Mouse (Mus musculus): ENCODE measurements around the gene Lman2. TPM values are rescaled to one million over a fixed set of nuclear protein-coding genes. Genes with fewer than 3 reads are reported as not detected.

Lman2 gene
- polyA plus RNA-seq, 1 experiment, result 88.0 TPM

GRCm38 (mm10) chr13:55338131-55339054, 24.2 kb downstream of the Lman2 start:
- H3K4me3 ChIP-seq (ENCODE audit: insufficient read depth, low read depth, low read length), result no peak overlapping the region

GRCm38 (mm10) chr13:55337341-55337975, 25.1 kb downstream of the Lman2 start:
- no peak overlapping the region for H3K4me3 ChIP-seq (ENCODE audit: insufficient read depth, low read depth, low read length)
- no peaks in the 10 kb centered on the region for H3K4me1 ChIP-seq (ENCODE audit: control insufficient read depth, insufficient read depth, insufficient read length, low read length)
- no peak overlapping the region for H3K27ac ChIP-seq (replicated peaks; ENCODE audit: low read depth, low read length)

More at GRCm38 (mm10) chr13:55338131-55339054, 24.2 kb downstream of the Lman2 start:
- Histone ChIP-seq H3K27ac (replicated peaks; ENCODE audit: low read depth, low read length) (no peak overlapping the region), H3K4me1 (ENCODE audit: control insufficient read depth, insufficient read depth, insufficient read length, low read length) (no peaks in the 10 kb centered on the region)

- no peak overlapping the region for H3K27ac ChIP-seq (replicated peaks; ENCODE audit: low read depth, low read length)
- H3K4me1 ChIP-seq (ENCODE audit: control insufficient read depth, insufficient read depth, insufficient read length, low read length), result no peaks in the 10 kb centered on the region
- H3K4me3 ChIP-seq (ENCODE audit: insufficient read depth, low read depth, low read length), result no peak overlapping the region
These were observed 26.9 kb downstream of the Lman2 start for GRCm38 (mm10) chr13:55335701-55336100.

GRCm38 (mm10) chr13:55332331-55332730, 30.3 kb downstream of the Lman2 start:
- no peak overlapping the region for H3K27ac ChIP-seq (replicated peaks; ENCODE audit: low read depth, low read length)
- H3K4me3 ChIP-seq (ENCODE audit: insufficient read depth, low read depth, low read length), result no peak overlapping the region
- no peaks in the 10 kb centered on the region for H3K4me1 ChIP-seq (ENCODE audit: control insufficient read depth, insufficient read depth, insufficient read length, low read length)

GRCm38 (mm10) chr13:55330567-55331400, 31.8 kb downstream of the Lman2 start:
- Histone ChIP-seq H3K27ac (replicated peaks; ENCODE audit: low read depth, low read length) (no peak overlapping the region), H3K4me3 (ENCODE audit: insufficient read depth, low read depth, low read length) (peak overlapping the region; percentile 77), H3K4me1 (ENCODE audit: control insufficient read depth, insufficient read depth, insufficient read length, low read length) (no peaks in the 10 kb centered on the region)

- Histone ChIP-seq H3K4me1 (ENCODE audit: control insufficient read depth, insufficient read depth, insufficient read length, low read length) (no peaks in the 10 kb centered on the region), H3K4me3 (ENCODE audit: insufficient read depth, low read depth, low read length) (peak within 1 kb of the TSS; percentile 77), H3K27ac (replicated peaks; ENCODE audit: low read depth, low read length) (no peak within 1 kb of the TSS)
These were observed 32.7 kb downstream of the Lman2 start, which contains the start of gene Mxd3 for GRCm38 (mm10) chr13:55329683-55330566. Mxd3 (minus strand) TSS chr13:55329823.

- no peak overlapping the region for H3K27ac ChIP-seq (replicated peaks; ENCODE audit: low read depth, low read length)
- H3K4me3 ChIP-seq (ENCODE audit: insufficient read depth, low read depth, low read length), result peak overlapping the region; percentile 52
- H3K4me1 ChIP-seq (ENCODE audit: control insufficient read depth, insufficient read depth, insufficient read length, low read length), result no peaks in the 10 kb centered on the region
These were observed 33.4 kb downstream of the Lman2 start for GRCm38 (mm10) chr13:55329109-55329682.

- Histone ChIP-seq H3K4me1 (ENCODE audit: control insufficient read depth, insufficient read depth, insufficient read length, low read length) (no peaks in the 10 kb centered on the region), H3K27ac (replicated peaks; ENCODE audit: low read depth, low read length) (no peak overlapping the region), H3K4me3 (ENCODE audit: insufficient read depth, low read depth, low read length) (peak overlapping the region; percentile 20; the same call in 1 of the 2 replicates)
These were observed 33.9 kb downstream of the Lman2 start for GRCm38 (mm10) chr13:55328641-55329040.

- Histone ChIP-seq H3K4me3 (ENCODE audit: insufficient read depth, low read depth, low read length) (no peak overlapping the region), H3K4me1 (ENCODE audit: control insufficient read depth, insufficient read depth, insufficient read length, low read length) (no peaks in the 10 kb centered on the region), H3K27ac (replicated peaks; ENCODE audit: low read depth, low read length) (no peak overlapping the region)
These were observed 34.4 kb downstream of the Lman2 start for GRCm38 (mm10) chr13:55328171-55328570.

- Histone ChIP-seq H3K4me3 (ENCODE audit: insufficient read depth, low read depth, low read length) (no peak overlapping the region), H3K27ac (replicated peaks; ENCODE audit: low read depth, low read length) (no peak overlapping the region)
These were observed 35.0 kb downstream of the Lman2 start for GRCm38 (mm10) chr13:55327633-55328032.

GRCm38 (mm10) chr13:55327169-55327568, 35.4 kb downstream of the Lman2 start:
- H3K4me3 ChIP-seq (ENCODE audit: insufficient read depth, low read depth, low read length), result no peak overlapping the region
- H3K4me1 ChIP-seq (ENCODE audit: control insufficient read depth, insufficient read depth, insufficient read length, low read length), result no peaks in the 10 kb centered on the region
- H3K27ac ChIP-seq (replicated peaks; ENCODE audit: low read depth, low read length), result no peak overlapping the region

More at GRCm38 (mm10) chr13:55327633-55328032, 35.0 kb downstream of the Lman2 start:
- H3K4me1 ChIP-seq (ENCODE audit: control insufficient read depth, insufficient read depth, insufficient read length, low read length), result no peaks in the 10 kb centered on the region

GRCm38 (mm10) chr13:55325596-55325995, 37.0 kb downstream of the Lman2 start:
- Histone ChIP-seq H3K27ac (replicated peaks; ENCODE audit: low read depth, low read length) (no peak overlapping the region), H3K4me1 (ENCODE audit: control insufficient read depth, insufficient read depth, insufficient read length, low read length) (no peaks in the 10 kb centered on the region), H3K4me3 (ENCODE audit: insufficient read depth, low read depth, low read length) (no peak overlapping the region)

GRCm38 (mm10) chr13:55322130-55322825, 40.3 kb downstream of the Lman2 start:
- Histone ChIP-seq H3K4me1 (ENCODE audit: control insufficient read depth, insufficient read depth, insufficient read length, low read length) (peaks cover 2% of the 10 kb centered on the region; the same call in 1 of the 2 replicates), H3K4me3 (ENCODE audit: insufficient read depth, low read depth, low read length) (peak overlapping the region; percentile 84), H3K27ac (replicated peaks; ENCODE audit: low read depth, low read length) (peak overlapping the region; percentile 27)

All from brown adipose tissue, adult 24 weeks (tissue).